Mouse (Mus musculus) hindbrain, postnatal 0 days (tissue): ENCODE measurements at regions not wholly inside any gene's neighbourhood (a gene's known extent, or its start where the extent isn't known, plus 50 kb on each side); places are given as distances from the start of the nearest gene placed in this dataset.
"Not testable (repeated sequence)": the region's sequence is repeated elsewhere in the genome, so short reads cannot be mapped to it uniquely, and the experiment has no call there.

ENCODE experiments used
- ATAC-seq: fragments of 200-750 bp; cut with Nextera tagmentation; 2 replicates; pipeline ENCODE4 v1.8.0; 2017; ENCODE audit warnings: mild to moderate bottlenecking, moderate TSS enrichment, moderate library complexity
- DNase-seq: peaks from one replicate; pipeline ENCODE4 v3.0.0-alpha.2; 2015; ENCODE audit warnings: low spot score
- H3K27ac ChIP-seq: fragments of 300-500 bp; sonication (generic); 2 replicates; pipeline ENCODE4 v1.5.1; 2014; ENCODE audit warnings: mild to moderate bottlenecking
- H3K27me3 ChIP-seq: fragments of 300-500 bp; sonication (generic); 2 replicates; pipeline ENCODE4 v1.6.1; 2014; ENCODE audit warnings: low read length, mixed read lengths; ENCODE audit not compliant: insufficient read depth
- H3K36me3 ChIP-seq: fragments of 300-500 bp; sonication (generic); 2 replicates; pipeline ENCODE4 v1.6.1; 2014; ENCODE audit warnings: low read length, mixed read lengths; ENCODE audit not compliant: insufficient read depth
- H3K4me1 ChIP-seq: fragments of 300-500 bp; sonication (generic); 2 replicates; pipeline ENCODE4 v1.6.1; 2014; ENCODE audit warnings: antibody characterized with exemption, low read length, mixed read lengths; ENCODE audit not compliant: insufficient read depth
- H3K4me2 ChIP-seq: fragments of 300-500 bp; sonication (generic); 2 replicates; pipeline ENCODE4 v1.6.1; 2014; ENCODE audit warnings: low read depth, mild to moderate bottlenecking, low read length, moderate library complexity, mixed read lengths
- H3K4me3 ChIP-seq: fragments of 300-500 bp; sonication (generic); 2 replicates; pipeline ENCODE4 v1.5.1; 2014; ENCODE audit warnings: low read length
- H3K9ac ChIP-seq: fragments of 300-500 bp; sonication (generic); replicated peaks from 2 replicates; pipeline ENCODE4 v1.6.1; 2014; ENCODE audit warnings: mild to moderate bottlenecking, low read length, moderate library complexity, mixed read lengths
- H3K9me3 ChIP-seq: fragments of 300-500 bp; sonication (generic); 2 replicates; pipeline ENCODE4 v1.6.1; 2016; ENCODE audit warnings: low read length, mixed read lengths
- CTCF ChIP-seq: IDR thresholded peaks from 2 replicates; pipeline ENCODE4 v1.5.1; 2016; ENCODE audit warnings: antibody characterized with exemption, control low read depth, low read depth
- WGBS: fragments of 180-500 bp; shearing (Covaris S2); extraction: QIAGEN DNeasy Blood & Tissue Kit; methylation state at CpG from one replicate; pipeline ENCODE4 v1.1.7; 2014; 5-methylcytosine and 5-hydroxymethylcytosine counted together

GRCm38 (mm10) chr2:43213901-43214300, 341.2 kb upstream of the Kynu start:
- 84% methylated on average over 2 of the region's 2 CpGs for WGBS
- TF ChIP-seq CTCF, result no peak
- no peaks in the 10 kb centered on the region for H3K36me3 ChIP-seq
- H3K27ac ChIP-seq, result no peak overlapping the region
- no peak overlapping the region for H3K4me2 ChIP-seq
- DNase-seq (no peak), ATAC-seq (no peak)
- no peaks in the 10 kb centered on the region for H3K27me3 ChIP-seq
- H3K4me1 ChIP-seq, result no peaks in the 10 kb centered on the region
- no peaks in the 10 kb centered on the region for H3K9me3 ChIP-seq
- no peak overlapping the region for H3K9ac ChIP-seq
- H3K4me3 ChIP-seq, result no peak overlapping the region

DNA sequence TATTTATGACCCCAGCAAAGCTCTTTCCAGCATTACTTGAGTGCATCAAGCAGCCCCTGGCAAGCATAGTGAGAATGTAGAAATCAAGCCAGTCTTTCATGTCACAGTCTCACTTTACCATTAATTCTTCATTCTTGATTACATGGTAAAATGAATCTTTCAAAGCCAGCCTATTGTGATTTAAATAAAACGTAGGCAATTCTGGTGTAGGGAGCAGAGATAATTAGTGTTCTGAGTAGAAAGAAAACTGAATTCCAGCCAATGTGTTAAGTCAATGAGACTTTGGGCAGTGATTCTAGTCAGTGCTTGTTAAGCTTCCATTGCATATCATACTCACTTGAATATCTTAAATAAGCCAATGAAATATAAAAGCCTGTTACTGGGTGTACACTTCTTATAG, 338.0 kb upstream of the Kynu start:
- Histone ChIP-seq H3K4me3 (no peak overlapping the region), H3K27me3 (no peaks in the 10 kb centered on the region), H3K9ac (no peak overlapping the region), H3K36me3 (no peaks in the 10 kb centered on the region), H3K27ac (no peak overlapping the region), H3K4me2 (no peak overlapping the region), H3K9me3 (no peaks in the 10 kb centered on the region), H3K4me1 (no peaks in the 10 kb centered on the region)
- WGBS, result 39% methylated on average over 1 of the region's 1 CpGs
- no peak for DNase-seq
- no peak for TF ChIP-seq CTCF
- no peak for ATAC-seq

GRCm38 (mm10) chr2:43222721-43223120, 332.4 kb upstream of the Kynu start:
- DNase-seq, result no peak
- H3K9ac ChIP-seq, result no peak overlapping the region
- H3K4me1 ChIP-seq, result no peaks in the 10 kb centered on the region
- H3K27me3 ChIP-seq, result no peaks in the 10 kb centered on the region
- H3K9me3 ChIP-seq, result no peaks in the 10 kb centered on the region
- no peak overlapping the region for H3K4me2 ChIP-seq
- H3K4me3 ChIP-seq, result no peak overlapping the region
- no peak overlapping the region for H3K27ac ChIP-seq
- TF ChIP-seq CTCF, result no peak
- ATAC-seq, result no peak
- H3K36me3 ChIP-seq, result no peaks in the 10 kb centered on the region
- over 99% methylated on average over 3 of the region's 3 CpGs for WGBS

- WGBS, result 69% methylated on average over 1 of the region's 1 CpGs
- H3K36me3 ChIP-seq, H3K9me3 ChIP-seq, H3K4me2 ChIP-seq, H3K9ac ChIP-seq, DNase-seq, H3K4me1 ChIP-seq, H3K27ac ChIP-seq, H3K27me3 ChIP-seq, ATAC-seq, H3K4me3 ChIP-seq: not testable (repeated sequence)
Observed at GRCm38 (mm10) chr2:43224728-43225127, 330.4 kb upstream of the Kynu start.

- WGBS, result 64% methylated on average over 3 of the region's 3 CpGs
- no peak overlapping the region for H3K27ac ChIP-seq
- no peaks in the 10 kb centered on the region for H3K4me1 ChIP-seq
- no peak overlapping the region for H3K4me2 ChIP-seq
- H3K4me3 ChIP-seq, result no peak overlapping the region
- H3K36me3 ChIP-seq, result no peaks in the 10 kb centered on the region
- no peak for DNase-seq
- TF ChIP-seq CTCF, result no peak
- H3K9me3 ChIP-seq, result no peaks in the 10 kb centered on the region
- no peaks in the 10 kb centered on the region for H3K27me3 ChIP-seq
- no peak overlapping the region for H3K9ac ChIP-seq
- no peak for ATAC-seq
Observed at GRCm38 (mm10) chr2:43246786-43247185, 308.3 kb upstream of the Kynu start.

DNA sequence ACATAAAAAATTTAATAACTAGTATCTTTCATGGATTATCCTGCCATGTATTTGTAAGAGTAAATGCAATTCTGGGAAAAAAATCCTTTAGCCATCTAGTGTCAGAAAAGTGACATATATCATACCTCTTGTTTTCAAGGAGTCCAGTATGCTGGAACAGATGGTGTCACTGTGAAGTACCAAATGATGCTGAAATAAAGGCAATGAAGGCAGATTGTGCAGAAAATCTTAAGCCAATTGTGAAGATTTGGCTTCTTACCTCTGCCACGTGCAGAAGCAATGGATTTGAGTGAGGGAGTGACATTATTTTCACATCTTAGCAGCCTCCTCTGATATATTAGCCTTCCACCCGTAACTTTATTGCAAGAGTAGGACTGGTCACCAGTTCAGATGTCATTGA, 306.5 kb upstream of the Kynu start:
- no peaks in the 10 kb centered on the region for H3K4me1 ChIP-seq
- no peak overlapping the region for H3K4me3 ChIP-seq
- DNase-seq (peak; percentile 39), ATAC-seq (0 out of 2 replicates have a peak, but pooled peaks have one; percentile 35)
- 41% methylated on average over 2 of the region's 2 CpGs for WGBS
- H3K4me2 ChIP-seq, result no peak overlapping the region
- H3K27ac ChIP-seq, result no peak overlapping the region
- no peaks in the 10 kb centered on the region for H3K36me3 ChIP-seq
- TF ChIP-seq CTCF, result peak; percentile 19; the same call in 1 of the 2 replicates
- H3K27me3 ChIP-seq, result no peaks in the 10 kb centered on the region
- H3K9me3 ChIP-seq, result no peaks in the 10 kb centered on the region
- H3K9ac ChIP-seq, result no peak overlapping the region

GRCm38 (mm10) chr2:43254709-43255108, 300.4 kb upstream of the Kynu start:
- Histone ChIP-seq H3K9ac (no peak overlapping the region), H3K4me2 (no peak overlapping the region), H3K27ac (no peak overlapping the region), H3K27me3 (no peaks in the 10 kb centered on the region), H3K4me1 (no peaks in the 10 kb centered on the region), H3K9me3 (no peaks in the 10 kb centered on the region), H3K36me3 (no peaks in the 10 kb centered on the region), H3K4me3 (no peak overlapping the region)
- 82% methylated on average over 3 of the region's 3 CpGs for WGBS
- no peak for ATAC-seq
- DNase-seq, result no peak
- no peak for TF ChIP-seq CTCF
